Mouse (Mus musculus): ENCODE results near the gene D11Wsu47e. TPM values are rescaled to one million over a fixed set of nuclear protein-coding genes. Genes with fewer than 3 reads are reported as not detected.

D11Wsu47e gene
- total RNA-seq, 1 experiment from 2014 or later = 21.7 TPM

GRCm38 (mm10) chr11:113735151-113735550, 50.9 kb downstream of the D11Wsu47e start:
- no peak for DNase-seq

DNA sequence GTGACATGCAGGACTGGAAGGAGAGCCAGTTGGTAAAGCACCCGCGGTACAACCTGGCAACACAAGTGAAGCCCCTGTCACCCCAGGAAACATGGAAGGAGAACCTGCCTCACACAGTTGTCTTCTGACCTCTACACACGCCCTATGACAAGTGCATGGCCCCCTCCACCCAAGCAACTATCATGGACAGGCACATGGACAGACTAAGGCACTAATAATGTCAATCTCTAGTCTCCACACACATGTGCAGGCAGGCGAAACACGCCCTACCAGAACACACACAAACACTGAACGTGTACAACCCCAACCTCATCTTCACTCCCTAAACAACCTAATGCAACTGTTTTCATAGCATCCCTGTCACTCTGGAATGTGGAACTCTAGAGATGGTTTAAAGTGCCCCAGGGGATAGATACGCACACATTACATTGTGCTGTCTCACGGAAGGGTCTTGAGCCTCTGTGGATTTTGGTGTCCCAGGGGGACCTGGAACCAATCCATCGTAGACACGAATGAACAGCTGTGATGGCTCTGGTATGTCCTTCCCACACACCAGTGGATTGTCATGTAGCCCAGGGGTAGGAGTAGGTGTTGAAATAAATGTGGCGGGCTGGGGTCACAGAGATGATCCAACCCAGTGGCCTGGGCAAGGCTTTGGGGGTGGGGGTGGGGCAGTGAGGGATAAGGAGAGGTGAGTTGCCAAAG, 52.8 kb downstream of the D11Wsu47e start:
- no peak for DNase-seq

GRCm38 (mm10) chr11:113737553-113737854, 53.3 kb downstream of the D11Wsu47e start:
- DNase-seq = no peak

- no peak for DNase-seq
Observed at GRCm38 (mm10) chr11:113737912-113738311, 53.7 kb downstream of the D11Wsu47e start.

GRCm38 (mm10) chr11:113739213-113739612, 55.0 kb downstream of the D11Wsu47e start:
- no peak for DNase-seq

GRCm38 (mm10) chr11:113740100-113740499, 55.9 kb downstream of the D11Wsu47e start:
- no peak for DNase-seq

DNA sequence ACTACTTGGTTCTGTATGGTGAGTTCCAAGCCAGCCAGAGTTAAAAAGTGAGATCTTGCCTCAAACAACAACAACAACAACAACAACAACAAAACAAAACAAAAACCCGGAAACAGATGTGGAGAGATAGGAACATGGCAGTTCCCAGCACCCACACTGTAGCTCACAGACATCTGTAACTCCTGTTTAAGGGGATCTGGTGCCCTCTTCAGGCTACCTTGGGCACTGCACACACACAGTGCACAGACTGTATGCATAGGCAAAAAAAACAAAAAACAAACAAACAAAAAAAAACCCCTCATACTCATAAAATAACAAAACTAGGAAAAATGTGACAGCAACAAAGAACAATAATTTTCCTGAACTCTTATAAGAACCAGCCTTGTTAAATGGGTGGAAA, 58.8 kb downstream of the D11Wsu47e start:
- no peak for DNase-seq

Other genes starting within 250 kb of the D11Wsu47e start
- gene Sstr2, start 65.1 kb upstream of the D11Wsu47e start, total RNA-seq (2021) = 0.85 and 2.6 TPM in 2 replicates
- 47.7 and 56.8 TPM in 2 replicates for gene Cog1, start 35.2 kb upstream of the D11Wsu47e start, total RNA-seq (2021)
- gene Slc39a11, start 34.3 kb upstream of the D11Wsu47e start, total RNA-seq (2021) = 19.8 and 26.3 TPM in 2 replicates
- 29.1 and 30.5 TPM in 2 replicates for gene Fam104a, start 257 bp upstream of the D11Wsu47e start, total RNA-seq (2021)
- gene Cpsf4l, start 25.6 kb downstream of the D11Wsu47e start, total RNA-seq (2021) = 0.76 TPM in 2 replicates
- gene Cdc42ep4, start 67.5 kb downstream of the D11Wsu47e start, total RNA-seq (2021) = 114 and 133 TPM in 2 replicates

All from adrenal gland, postnatal 25 days (tissue).